Mouse (Mus musculus) testis, postnatal 14 days (tissue): Measurements from ENCODE around the gene Smarce1.
"Not testable (repeated sequence)": the region's sequence is repeated elsewhere in the genome, so short reads cannot be mapped to it uniquely, and the experiment has no call there.

Experiments used
- DNase-seq: peaks from one replicate; pipeline ENCODE4 v3.0.0; 2021; ENCODE audit warnings: low spot score

The Smarce1 gene

GRCm38 (mm10) chr11:99230261-99231048 is at the start of gene Smarce1:
TSS of gene Smarce1 (minus strand) at chr11:99231017.
- peak; percentile 84 for DNase-seq

GRCm38 (mm10) chr11:99279986-99280385 is 49.2 kb upstream of the Smarce1 start:
- no peak for DNase-seq

GRCm38 (mm10) chr11:99276786-99277185 is 46.0 kb upstream of the Smarce1 start:
- DNase-seq: no peak

GRCm38 (mm10) chr11:99275624-99276023 is 44.8 kb upstream of the Smarce1 start:
- no peak for DNase-seq

- no peak for DNase-seq
These were observed 41.9 kb upstream of the Smarce1 start for GRCm38 (mm10) chr11:99272721-99273120.

- no peak for DNase-seq
These were observed 38.4 kb upstream of the Smarce1 start for GRCm38 (mm10) chr11:99269192-99269591.

- no peak for DNase-seq
These were observed 35.0 kb upstream of the Smarce1 start for GRCm38 (mm10) chr11:99265796-99266195.

GRCm38 (mm10) chr11:99265220-99265619 is 34.4 kb upstream of the Smarce1 start:
- no peak for DNase-seq

GRCm38 (mm10) chr11:99256213-99256612 is 25.4 kb upstream of the Smarce1 start:
- DNase-seq: no peak

- DNase-seq: no peak
These were observed 24.5 kb upstream of the Smarce1 start for GRCm38 (mm10) chr11:99255316-99255715.

GRCm38 (mm10) chr11:99253893-99254292 is 23.1 kb upstream of the Smarce1 start:
- no peak for DNase-seq

GRCm38 (mm10) chr11:99252671-99253070 is 21.9 kb upstream of the Smarce1 start:
- DNase-seq: no peak

- DNase-seq: no peak
These were observed 19.8 kb upstream of the Smarce1 start for GRCm38 (mm10) chr11:99250666-99251065.

- peak; percentile 9 for DNase-seq
These were observed 19.4 kb upstream of the Smarce1 start for GRCm38 (mm10) chr11:99250241-99250640.

- peak; percentile 15 for DNase-seq
These were observed 18.3 kb upstream of the Smarce1 start for GRCm38 (mm10) chr11:99249115-99249514.

- DNase-seq: no peak
These were observed 17.1 kb upstream of the Smarce1 start for GRCm38 (mm10) chr11:99247916-99248315.

- DNase-seq: not testable (repeated sequence)
These were observed 13.7 kb upstream of the Smarce1 start for GRCm38 (mm10) chr11:99244519-99244918.

GRCm38 (mm10) chr11:99243820-99244374 is 13.1 kb upstream of the Smarce1 start, which contains the start of gene Krt222:
TSS of gene Krt222 (minus strand) at chr11:99244085.
- no peak for DNase-seq

GRCm38 (mm10) chr11:99243200-99243819 is 12.5 kb upstream of the Smarce1 start:
- no peak for DNase-seq

- no peak for DNase-seq
These were observed 11.2 kb upstream of the Smarce1 start for GRCm38 (mm10) chr11:99242056-99242455.

GRCm38 (mm10) chr11:99238468-99238867 is 7.7 kb upstream of the Smarce1 start:
- DNase-seq: no peak

GRCm38 (mm10) chr11:99231049-99231816 is 416 bp upstream of the Smarce1 start:
- no peak for DNase-seq
